Mouse (Mus musculus) adrenal gland, adult 8-10 months (tissue): ENCODE data around the gene Hacd2. TPM values are rescaled to one million over a fixed set of nuclear protein-coding genes. Genes with fewer than 3 reads are reported as not detected.

ENCODE experiments used
- DNase-seq: peaks from one replicate; pipeline ENCODE4 v3.0.0; 2022
- total RNA-seq, 4 experiments: library from RNA; stranded (reverse); gene quantifications; 2 replicates each; pipeline ENCODE4 v1.2.4; 2022

Gene Hacd2
- total RNA-seq, 4 experiments from 2014 or later, result 30.9 to 51.4 (median 43.5) TPM

DNA sequence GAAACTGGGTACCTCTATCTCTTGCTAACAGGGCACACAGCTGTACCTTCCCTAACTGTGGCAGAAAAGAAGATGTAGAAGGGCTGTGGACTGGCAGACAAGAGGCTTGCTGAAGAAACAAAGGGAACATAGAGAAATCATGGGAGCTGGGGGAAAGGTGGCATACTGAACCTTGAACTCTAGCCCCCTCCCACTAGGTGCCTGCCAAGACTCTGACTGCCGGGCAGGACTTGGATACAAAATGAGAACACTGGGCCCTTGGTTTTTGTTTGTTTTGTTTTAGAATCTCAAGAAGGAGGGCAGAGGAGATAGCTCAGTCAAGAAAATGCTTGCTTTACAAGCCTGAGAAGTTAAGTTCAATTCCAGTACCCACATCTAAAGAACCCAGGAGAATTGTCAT is 14.9 kb upstream of the Hacd2 start:
- DNase-seq, result no peak

DNA sequence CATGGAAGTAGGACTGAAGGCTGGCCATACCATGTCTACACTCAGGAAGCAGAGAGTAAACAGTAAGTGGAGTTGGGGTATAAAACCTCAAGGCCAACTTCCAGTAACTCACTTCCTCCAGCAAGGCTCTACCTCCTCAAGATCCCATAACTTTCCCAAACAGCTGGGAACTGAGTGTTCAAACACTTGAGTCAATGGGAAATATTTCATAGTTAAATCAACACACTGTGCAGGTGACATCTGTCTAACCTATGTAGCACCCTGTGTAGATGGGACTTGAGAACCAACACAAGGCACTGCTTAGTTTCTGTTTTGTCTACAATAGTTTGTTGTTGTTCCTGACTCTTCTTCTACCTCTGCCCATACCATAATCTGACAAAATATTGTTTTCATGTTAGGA is 13.8 kb upstream of the Hacd2 start:
- DNase-seq, result no peak

DNA sequence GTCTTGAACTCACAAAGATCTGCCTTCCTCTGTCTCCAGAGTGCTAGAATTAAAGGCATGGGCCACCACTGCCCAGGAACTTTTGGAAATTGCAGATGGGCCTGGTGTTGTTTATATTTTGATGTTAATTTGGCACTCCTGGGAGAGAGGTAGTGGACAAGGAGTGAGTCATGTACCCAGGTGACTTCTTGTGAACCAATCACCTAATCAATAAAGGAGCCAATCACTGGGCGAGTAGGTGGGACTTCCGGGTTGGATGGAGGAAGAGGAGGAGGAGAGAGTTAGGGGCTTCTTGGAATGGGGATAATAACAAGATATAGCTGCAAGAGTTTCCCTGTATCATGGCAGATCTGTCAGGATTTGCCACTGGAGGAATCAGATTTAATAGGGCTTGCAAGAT is 8.7 kb upstream of the Hacd2 start:
- DNase-seq, result no peak

DNA sequence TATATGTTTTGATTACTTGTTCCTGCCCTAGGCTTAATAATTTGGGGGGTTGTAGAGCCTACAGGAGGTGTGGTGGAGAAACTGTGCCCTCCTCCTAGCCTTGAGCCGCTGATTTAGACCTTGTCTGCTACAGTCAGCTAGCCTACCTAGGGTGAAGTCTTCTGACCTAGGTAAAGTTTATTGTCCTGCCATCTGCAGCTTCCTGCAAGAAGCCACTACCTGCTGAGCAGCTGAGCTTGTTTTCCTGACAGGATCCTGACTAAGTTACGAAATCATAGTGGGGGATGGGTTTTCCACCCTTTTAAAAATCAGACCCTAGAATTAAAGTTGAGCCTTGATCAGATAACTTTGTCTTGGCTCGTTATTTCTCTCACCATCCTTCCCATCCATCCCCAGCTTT is 5.7 kb upstream of the Hacd2 start:
- DNase-seq, result no peak

DNA sequence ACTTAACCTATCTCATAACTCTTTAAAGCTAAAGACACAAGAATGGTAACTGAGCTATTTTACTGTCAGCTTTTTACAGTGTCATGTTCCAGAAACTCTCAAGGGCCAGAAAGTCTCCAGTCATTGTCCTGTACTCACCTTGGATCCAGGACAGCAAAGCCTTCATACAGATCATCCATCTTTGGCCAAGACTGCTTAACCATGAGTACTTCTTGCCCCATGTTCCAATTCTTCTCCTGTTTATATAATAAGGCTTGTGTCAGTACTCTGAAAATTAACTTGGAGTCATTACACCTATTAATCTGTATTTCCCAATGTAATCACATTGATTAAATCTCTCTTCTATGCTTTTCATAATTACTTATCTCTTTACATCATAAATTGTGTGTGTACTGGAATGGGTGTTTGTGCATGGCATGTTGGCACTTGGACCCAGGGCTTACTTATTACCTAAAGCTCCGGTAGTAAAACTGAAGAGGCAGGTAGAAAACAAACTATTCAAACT is 3.7 kb upstream of the Hacd2 start:
- DNase-seq, result no peak

DNA sequence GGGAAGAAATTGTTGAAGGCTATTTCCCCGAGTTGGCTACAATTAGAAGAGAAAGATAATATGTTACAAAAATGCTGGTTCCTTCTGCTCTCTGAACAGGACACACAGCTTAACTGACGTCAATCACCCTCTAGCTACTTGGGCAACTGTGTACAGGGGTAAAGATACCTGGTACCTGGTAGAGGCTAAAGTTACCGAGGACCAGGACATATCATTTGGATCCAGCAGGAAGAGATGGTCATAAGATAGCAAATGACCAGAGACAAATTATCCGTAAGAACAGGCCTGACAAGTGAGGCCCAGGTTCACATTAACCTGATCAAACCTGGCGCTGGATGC is 356 bp upstream of the Hacd2 start:
- no peak for DNase-seq

DNA sequence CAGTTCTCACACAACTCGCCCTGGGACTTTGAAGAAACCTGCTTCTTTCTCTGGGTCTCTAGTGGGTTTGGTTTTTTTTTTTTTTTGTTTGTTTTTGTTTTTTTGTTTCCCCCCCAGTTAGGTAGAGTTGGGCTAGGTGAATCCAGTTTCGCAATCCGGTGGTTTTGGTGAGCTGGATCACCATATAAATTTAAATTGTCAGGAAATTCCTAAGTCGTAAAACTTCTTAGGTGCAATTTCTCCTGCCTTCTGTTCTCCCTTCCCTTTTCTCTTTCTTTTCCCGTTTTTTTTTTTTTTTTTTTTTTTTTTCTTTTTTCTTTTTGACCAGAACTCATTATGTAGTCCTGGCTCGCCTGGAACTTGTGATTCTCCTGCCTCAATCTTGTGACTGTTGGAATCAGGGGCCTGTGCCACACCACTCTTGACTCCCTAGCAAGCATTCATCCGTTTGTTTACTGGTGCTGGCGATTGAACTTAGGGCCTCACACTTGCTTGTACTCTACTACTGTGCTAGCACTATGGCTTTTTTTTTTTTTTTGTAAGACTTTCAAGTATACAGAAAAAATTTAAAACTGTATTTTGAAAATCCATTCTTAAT is 1.0 kb downstream of the Hacd2 start:
- DNase-seq, result no peak

DNA sequence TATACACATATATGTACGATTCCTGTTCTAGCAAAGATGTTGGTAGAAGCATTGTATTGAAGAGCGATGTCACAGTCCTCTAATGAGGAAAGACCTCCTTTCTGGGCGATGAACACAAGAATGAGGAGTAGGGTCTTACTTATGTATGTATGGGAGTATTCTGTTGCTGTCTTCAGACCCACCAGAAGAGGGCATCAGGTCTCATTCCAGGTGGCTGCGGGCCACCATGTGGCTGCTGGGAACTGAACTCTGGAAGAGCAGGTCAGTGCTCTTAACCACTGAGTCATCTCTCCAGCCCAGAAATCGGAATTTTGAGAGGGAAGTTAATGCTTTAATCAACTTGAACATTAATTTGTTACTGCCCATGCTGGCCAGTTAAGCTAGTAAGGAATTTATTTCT is 2.1 kb downstream of the Hacd2 start:
- DNase-seq, result no peak

DNA sequence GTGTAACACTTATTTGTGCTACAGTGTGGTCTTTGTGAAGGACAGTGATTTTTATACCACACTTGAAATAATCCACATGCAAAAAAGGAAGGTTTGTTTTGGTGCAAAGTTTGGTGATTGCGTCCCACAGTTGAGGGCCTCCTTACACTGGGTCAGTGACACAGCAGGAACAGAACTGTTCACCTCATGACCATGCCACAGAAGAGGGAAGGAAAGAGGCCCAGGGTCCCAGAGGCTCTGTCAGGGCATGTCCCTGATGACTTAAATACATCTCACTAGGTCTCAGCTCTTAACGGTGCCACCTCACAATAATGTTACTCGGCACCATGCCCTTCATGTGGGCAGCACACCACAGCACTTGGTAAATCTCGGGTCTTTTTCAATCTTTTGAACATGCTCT is 3.1 kb downstream of the Hacd2 start:
- DNase-seq, result no peak

DNA sequence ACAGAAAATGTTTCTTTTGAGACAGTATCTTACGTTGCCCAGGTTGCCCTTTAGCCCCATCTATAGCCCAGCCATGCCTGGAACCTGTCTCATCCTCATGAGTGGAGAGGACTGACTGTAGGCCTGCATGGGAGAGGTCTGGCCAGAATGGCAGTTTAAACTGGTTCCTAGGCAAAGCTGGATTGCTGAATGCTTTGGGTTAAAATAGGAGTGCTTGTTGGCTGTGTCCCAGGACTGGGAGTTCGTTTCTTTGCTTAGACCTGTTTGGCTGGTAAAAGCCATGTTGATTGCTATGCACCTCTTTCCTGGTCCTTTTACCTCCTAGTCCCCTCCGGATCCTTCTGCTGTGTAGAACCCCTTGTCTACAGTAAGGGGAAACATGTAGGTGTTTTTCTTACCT is 11.0 kb downstream of the Hacd2 start:
- DNase-seq, result no peak

DNA sequence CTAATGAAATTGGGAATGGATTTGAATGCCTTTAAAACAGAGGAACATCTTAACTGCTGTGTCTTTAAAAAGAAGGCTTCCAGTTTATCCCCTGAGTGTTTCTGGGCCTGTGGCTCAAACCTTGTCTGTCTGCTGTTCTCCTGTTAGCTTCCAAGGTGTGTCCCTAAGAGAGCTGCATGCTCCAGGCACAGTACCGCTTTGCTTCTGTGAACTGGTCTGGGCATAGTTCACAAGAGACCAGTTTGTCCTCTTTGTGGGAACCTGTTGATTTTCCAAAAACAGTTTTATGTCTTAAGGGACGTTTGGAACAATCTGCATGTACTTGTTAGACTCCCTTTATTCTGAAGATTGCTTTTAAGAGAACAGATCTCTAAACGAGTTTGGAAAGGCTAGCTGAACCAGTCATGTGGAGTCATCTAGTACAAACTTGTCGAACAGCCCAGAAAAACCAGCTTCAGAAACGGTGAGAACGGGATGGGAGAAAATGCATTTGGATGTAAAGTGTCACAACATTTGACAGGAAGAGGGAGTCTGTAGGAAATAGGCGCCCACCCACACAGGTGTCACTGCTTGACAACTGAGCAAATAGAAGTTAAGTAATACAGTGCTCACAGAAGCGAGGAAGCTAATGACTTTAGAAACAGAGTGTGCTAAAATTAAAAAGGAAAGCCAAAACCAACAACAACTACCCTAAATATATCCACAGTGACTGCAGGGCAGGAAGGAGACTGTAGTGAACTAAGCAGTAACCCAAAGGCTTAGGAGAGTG is 11.8 kb downstream of the Hacd2 start:
- no peak for DNase-seq

DNA sequence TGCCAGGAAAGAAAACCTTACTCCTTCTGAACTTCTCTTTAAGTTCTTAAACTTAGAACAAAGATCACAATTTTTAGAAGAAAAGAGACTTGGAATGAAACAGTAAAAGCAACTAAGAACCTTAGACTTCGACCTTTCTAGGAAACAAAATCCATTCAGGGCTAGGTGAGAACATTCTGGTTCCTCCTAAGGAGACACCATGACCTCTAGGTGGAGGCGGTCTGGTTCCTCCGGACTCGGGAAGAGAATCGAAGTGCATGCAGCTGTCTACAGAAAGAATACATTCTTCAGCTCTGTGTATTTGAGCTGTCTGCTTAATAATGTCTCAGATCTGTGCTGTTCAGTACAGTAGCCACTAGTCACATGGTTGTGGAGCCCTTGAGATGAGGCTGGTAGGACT is 12.7 kb downstream of the Hacd2 start:
- no peak for DNase-seq

DNA sequence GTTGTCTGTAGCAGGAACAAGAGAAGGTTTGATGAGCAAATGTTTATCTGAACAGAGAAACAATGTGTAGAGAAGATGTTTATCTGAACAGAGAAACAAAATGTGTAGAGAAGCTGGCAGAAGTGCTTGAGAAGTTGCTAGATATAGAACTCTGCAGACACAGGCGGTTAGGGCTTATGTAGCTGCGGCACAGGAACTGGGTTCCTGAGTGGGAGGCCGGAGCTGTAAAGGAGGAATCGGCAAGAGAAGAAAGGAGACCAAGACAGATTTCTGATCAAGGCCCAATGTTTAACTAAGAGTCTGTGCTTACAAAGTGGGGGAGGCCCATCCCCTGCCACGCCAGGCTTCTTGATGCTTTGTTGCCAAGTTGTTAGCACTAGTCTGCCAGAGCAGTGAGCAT is 14.5 kb downstream of the Hacd2 start:
- no peak for DNase-seq

DNA sequence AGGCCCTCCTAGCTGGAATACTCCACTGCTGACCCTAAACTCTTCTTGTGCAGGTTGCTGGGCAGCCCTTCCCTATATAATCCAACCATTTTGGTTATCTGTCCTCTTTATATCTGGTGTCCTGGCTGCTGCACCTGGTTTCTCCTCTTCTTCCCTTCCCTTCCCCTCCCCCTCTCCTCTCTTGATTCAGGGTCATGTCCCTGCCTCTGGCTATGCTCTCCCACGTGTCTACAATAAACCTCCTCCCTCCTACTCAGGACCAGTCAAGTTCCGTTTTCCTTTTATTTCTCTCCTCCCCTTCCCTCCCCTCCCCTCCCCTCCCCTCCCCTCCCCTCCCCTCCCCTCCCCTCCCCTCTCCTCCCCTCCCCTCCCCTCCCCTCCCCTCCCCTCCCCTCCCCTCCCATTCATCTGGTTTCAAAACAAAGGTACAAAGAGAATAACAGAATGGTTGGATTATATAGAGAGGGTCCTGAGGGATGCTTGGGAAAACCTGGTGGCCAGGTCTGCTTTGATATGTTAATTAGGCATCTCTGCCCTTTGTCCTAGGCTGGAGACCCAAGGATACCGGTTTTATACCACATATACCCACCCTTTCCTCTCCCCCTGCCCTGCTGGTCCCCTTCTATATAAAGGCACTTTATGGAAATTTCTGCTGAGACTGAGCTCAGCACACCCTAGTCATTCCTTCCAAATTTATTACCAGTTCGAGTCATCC is 16.3 kb downstream of the Hacd2 start:
- no peak for DNase-seq

DNA sequence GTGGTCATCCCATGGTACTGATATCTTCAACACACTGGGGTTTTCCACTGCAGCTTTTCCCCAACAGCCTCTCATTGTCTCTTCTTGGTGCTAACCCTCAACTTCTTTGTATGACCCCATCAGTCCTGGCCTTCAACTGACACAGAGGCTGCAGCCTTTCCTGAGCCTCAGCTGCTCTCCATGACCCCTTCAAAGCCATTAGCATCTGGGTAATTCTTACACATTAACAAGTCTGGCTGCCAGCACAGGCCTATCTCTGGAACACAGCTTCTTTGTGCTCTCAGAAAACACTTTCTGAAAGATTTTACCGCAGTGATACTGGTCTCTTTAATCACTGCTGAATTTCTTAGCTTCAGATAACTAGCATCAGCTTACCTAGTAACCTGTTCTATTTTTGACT is 17.9 kb downstream of the Hacd2 start:
- no peak for DNase-seq

DNA sequence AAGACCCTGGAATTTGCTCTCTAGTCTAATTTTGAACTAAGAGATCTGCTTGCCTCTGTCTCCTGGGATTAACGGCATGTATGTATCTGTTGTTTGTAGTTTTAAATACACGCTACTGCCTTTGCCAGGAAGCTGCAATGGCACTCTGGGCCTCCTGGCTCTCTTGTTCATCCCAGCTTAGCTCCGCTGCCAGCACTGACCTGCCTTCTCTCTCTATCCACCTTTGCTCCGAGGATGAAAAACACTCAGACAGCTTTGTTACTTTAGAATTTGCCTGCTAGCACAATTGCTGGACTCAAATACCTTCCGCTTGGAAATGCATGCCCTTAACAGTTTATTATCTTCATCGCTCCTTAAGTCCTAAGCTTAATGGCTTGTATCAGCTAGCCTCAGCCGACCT is 18.8 kb downstream of the Hacd2 start:
- DNase-seq, result no peak

DNA sequence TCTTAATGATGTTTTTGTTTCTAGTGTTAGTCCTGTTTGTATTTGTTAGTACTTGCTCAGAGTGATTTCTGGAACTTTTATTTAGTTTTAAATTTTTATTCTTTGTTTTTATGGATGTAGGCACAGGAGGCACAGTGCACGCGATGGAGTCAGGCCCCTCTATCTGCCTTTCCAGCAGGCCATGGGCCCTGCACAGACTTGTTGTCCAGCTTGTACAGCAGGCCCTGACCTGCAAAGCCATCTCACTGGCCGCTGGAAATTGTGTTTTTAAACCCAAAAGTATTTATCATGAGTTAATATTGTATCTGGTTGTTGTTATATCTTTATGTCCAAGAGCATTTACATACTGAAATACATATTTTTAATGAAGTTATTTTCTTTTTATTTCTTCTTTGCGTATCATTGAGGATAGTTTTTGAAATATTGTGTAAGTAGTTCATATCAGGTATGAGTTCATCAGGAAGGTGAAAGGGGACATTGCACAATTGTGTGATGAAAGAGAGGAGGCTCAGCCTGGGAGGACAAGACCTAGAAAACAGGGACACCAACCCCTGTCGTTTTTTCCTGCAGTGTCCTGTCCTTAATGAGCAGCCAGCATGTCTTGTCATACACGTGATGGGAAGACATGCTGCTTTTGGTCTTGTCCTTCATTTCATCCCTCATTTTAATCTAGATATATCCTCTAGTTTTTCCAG is 24.0 kb downstream of the Hacd2 start:
- no peak for DNase-seq

DNA sequence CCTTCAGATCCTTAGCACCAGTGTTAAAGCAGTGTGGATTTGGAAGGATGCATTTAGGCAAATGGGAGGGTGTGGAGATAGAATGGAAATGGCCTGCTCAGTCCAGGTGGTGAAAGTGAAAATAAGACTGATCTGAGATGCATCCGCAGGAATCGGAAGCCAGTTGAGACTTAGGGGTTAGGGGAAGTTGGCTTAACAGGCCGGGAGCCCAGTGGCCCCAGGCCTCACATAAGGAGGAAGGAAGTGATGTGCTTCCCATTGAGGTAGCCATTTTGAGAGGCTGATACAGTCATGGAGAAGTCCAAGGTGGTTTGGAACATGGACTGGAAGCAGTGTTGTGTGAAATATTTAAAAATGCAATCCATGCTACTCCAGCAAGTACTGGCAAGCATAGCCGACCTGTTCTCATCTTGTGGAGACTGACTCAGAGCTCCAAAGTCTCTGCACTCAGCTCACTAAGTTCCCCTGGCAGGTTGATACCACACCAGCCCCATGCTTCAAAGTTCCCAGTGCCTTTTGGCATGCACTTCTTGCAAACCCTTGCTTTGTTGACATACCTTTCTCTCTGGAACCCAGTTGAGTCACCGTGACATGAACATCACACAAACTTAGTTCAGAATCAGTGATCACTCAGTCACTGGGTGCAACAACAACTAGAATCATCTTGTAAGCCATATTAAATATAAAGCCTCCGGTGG is 25.2 kb downstream of the Hacd2 start:
- no peak for DNase-seq

DNA sequence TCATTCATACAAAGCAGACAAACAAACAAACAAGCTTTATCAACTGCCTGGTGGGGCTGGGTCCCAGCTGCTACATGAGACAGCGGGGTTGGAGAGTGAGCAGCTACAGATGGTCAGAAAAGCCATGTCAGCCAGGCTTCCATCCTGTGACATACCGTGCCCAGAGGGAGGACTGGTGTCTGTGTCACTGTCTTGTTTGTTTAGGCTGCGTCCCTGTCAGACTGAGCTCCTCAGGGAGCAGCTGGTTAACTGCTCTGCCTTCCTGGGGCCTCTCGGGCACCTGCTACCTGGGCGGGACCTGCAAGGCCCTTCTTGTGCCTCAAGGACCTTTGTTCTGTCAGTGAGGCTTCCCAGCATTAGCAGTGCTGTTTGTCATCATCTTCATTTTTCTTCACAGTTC is 28.8 kb downstream of the Hacd2 start:
- DNase-seq, result no peak

DNA sequence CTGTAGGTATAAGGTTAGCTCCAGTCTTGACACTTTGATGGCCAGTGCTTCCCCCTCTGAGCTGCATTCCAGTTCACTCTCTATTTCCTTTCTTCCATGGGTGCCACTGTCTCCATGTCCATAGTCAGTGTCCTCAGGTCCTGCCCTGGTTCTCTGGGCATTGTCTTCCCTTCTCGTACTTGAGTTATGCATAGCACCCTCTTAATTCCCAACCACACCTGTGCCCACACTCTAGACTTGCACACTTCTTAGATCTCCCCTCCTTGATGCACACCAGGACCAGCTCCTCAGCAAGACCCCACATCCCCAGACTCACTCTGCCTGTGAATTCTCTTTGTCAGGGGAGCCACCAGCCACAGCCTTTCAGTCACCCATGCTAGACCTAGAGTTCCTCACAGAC is 30.0 kb downstream of the Hacd2 start:
- no peak for DNase-seq

DNA sequence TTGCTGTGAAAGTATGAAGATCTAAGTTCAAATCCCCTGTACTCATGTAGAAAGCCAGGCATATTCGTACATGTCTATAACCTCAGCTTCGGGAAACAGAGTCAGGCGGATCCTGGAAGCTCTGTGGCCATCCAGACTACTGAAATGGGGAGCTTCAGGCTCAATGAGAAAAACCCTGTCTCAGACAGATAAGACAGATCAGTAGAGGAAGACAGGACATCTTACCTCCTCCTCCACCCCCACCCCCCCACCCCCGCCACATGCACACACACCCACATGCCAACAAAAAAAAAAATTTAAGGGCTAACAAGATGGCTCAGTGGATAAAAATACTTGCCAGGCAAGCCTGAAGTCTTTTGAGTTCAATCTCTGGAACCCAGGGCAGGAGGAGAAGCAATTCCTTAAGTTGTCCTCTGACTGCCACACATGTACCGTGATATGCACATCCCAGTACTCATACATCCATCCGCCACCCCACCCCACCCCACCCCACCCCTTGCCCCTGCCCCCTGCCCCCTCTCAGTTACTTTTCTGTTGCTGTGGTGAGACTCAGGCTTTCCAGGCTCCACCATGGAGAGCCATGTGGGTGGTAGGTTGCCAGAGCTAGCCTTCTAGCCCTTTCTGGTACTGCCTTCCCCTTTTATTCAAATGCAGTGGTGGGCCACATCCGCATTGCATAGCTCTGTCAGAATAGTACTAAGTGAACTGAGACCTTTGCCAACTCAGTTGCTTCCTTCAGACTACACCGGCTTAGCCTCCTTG is 32.4 kb downstream of the Hacd2 start:
- DNase-seq, result no peak

DNA sequence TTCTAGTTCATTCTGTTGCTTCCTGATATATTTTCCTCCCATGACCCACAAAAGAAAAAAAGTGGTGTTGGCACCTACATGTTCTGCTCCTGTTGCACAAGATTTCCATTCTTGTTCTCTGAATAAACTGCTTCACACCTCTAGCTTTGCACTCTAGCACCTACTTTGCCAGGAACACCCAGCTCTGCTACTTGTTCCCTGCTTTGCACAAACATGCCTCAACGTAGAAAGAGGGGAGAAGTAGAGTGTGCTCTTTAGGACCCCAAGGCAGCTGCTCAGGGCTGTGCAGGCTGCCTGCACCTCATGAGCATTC is 32.9 kb downstream of the Hacd2 start:
- no peak for DNase-seq
